Mouse (Mus musculus) mature B cell (primary cell): ENCODE measurements around the gene Adam33.
"Not testable (repeated sequence)": the region's sequence is repeated elsewhere in the genome, so short reads cannot be mapped to it uniquely, and the experiment has no call there.

Experiments
- in situ Hi-C: fragments of 300-500 bp; cut with MboI; formaldehyde crosslinking; loops from 2 replicates; pipeline ENCODE4 v1.14.3; 2019

Gene Adam33

DNA sequence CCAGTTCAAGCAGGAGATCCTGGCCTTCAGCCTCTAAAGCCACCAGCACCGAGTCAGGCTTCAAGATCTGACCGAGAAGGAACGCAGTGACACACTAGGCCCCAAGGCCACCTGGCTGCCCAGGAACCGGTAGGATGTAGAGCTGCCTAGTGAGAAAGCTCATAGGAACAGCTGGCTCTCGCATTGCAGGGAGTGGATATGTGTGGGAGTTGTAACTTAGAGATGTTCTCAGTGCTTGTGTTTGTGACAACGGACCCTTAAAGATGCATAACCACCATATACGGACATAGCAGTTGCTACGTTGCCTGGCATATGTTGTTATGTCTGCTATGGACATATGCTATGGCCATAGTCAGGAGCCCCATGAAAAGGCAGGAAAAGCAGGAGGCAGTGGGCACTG, 4.9 kb downstream of the Adam33 start:
- in situ Hi-C loops = no loop called here

DNA sequence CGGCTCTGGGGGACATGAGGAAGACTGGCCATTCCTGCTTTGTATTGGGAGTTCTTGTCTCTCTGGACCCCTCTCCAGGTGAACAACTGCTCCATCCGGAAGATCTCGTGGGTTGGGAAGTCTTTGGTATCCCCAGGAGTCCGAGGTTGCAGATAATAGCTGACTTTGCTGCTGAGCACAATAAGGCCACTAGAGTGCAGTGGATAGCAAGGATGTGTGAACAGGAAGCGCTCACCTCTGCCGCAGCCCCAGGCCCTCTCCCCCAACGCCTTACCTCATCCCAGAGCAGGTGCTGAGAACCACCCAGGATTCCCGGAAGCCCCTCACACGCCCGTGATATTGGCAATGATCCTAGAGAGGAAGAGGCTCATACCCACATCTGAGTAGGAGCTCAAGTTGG, 7.4 kb downstream of the Adam33 start:
- in situ Hi-C loops = no loop called here

DNA sequence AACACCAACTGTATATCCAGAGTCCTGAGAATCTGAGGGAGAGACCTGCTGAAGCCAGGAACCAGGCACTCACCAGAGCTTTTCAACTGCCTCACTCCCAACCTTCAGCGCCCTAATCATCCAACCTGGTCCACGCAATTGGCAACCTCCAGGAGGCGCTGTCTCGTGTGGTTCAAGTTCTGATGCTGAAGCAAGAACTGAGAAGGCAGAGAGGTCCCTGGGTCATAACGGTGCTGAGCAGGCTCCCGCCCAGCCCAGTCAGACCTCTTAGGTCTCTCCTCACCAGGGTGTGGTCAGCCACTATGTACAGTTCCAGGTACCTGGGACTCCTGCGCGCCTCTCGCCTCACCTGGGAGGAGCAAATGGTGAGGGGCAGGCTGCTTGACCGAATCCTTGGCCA, 8.0 kb downstream of the Adam33 start:
- in situ Hi-C loops = no loop called here

DNA sequence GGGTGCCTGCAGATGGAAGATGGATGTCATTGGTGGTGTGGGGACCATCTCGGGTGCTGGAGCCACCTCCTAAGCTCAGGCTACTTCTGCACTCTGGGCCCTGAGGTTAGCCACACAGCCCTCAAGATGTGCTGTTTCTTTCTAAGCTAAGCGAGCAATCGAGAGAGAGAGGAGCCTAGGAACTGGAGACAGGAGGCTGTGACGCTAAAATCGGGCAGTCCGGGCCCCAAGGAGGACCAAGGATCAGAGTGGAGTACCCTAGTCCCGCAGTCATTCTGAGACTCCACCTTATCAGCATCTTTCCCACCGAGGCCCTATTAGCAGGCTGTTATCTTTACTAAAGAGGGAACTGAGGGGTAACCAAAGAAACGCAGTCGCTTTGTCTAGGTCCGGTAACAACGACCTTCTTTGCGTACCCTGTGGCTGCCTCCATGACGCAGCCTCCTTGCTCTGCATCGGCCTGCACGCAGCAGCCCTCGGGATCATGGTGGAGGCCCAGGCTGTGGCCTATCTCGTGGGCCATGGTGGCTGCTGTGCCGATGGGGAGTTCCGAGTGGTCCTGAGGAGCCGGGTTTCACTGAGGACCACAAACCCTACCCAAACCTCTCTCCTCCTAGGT, 8.9 kb downstream of the Adam33 start:
- in situ Hi-C loops = no loop called here

DNA sequence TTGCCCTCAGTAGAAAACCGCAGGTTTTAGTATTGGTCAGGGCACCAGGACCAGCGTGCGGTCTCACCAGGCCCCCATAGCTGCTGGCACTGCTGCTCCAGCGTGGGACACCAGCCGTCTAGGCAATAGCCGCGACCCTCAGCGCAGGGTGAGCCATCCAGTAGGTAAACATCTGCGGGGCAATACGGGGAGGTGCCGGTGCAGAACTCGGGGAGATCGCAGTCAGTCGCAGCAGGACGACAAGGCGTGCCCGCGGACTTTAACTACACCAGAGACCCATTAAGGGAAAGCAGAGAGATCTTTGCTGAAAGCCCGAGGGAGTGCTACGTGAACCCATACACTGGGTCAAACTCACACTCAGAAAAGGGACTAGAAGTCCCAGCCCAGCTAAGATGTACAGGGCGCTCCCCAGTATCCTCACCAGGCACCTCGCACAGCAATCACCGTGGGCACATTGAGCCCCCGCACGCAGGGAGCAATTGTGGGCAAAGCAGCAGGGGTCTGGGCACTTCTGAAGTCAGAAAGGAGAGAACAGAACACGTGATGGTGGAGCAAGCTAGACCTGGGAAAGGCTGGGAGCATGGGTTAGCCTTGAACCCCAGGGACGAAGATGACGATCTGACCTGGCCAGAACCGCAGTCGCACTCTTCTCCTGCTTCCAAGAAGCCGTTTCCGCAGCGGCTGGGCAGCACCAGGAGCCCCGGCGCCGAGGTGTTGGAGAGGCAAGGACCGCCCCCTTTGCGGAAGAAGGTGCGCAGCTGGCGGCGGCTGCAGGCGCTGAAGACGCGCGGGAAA, 9.6 kb downstream of the Adam33 start:
- in situ Hi-C loops = no loop called here

DNA sequence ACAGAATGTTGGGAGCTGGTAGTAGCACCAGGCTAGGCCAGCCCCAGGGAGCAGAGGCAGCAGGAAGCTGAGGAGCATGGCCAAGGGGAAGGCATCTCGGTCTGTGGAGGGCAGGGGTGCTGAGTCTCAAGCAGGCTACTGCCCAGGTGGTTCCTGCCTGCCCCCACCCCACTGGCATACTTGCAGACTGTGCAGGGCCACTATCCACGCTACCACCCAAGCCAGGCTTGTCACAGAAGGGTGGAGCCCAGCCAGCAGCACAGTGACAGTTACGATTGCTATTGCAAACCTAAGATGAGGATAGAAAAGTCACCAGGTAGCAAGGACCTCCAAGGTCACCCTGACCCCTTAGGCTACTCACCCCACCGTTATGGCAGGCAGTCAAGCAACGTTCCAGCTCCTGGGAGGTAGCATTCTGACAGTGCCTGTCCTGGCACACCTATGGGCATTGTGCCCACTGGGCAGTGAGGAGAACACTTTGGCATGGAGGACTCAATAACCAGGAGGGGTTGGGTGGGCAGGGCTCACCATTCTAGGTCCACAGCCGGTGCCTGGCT, 10.7 kb downstream of the Adam33 start:
- in situ Hi-C loops = no loop called here

DNA sequence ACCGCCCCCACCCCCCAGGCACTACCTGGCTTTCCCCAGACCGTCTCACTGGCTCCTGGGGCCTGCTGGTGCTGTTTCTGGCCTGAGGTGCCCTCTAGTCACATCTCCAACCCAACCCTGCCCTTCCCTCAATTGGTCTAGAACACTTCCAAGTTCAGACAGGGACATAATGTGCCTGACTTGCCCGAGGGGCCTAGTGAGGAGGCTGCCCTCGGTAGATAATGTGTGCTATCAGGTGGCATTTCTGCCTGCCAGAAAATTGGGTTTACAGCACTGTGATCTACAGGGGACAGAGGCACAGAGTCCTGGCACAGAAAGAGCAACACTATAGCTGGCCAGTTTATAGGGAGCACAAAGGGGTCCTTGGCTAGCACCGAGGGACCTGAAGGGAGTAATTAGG, 11.6 kb downstream of the Adam33 start:
- in situ Hi-C loops = no loop called here

DNA sequence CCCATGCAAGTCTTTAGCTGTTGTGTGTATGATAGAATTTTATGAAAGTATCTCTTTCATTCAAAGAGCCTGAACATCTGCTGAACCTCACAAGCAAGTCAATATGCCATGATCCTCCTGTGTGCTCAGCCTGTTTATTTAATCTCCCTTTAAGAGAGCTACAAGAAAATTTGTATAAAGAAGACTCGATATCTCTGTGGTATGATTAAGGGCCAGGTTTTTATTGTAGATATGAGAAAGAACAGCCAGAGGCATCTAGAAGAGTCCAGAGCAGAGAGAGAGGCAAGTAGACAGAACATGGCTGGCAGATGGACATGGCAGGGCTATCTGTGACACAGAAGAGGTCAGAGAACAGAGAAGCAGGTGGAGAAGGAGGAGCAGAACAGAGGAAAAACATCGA, 17.6 kb downstream of the Adam33 start:
- in situ Hi-C loops = no loop called here

DNA sequence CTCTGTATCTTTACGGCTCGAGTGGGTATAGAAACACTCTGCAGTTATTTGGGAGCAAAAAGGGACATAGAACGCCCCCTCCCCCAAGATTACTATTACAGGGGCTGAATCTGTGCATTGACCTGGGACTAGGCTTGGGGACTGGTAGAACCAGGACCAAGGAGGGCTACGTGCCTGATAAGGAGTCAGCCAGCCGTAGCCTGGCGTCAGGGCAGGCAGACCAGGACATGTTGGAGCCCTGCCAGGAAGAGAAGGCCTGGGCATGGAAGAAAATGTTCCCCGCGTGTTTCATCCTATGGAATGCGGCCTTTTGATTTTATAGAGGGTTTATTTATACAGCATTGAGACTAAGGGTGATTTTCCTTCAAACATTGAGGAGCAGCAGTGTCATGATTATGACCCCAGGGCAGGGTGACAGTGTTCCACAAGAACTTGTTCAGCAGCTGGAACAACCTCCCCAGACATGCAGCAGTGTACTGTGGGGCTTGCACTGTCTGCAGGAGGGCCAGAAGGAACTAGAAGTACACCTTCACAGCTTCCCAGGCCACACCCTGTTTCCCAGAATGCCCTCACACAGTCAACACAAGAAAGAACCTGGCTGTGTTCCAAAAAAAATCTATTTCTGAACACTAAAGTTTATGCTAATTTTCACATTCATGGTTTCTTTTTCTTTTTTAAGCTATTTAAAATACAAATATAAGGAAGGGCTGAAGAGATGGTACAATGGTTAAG, 18.5 kb downstream of the Adam33 start:
- in situ Hi-C loops = no loop called here

DNA sequence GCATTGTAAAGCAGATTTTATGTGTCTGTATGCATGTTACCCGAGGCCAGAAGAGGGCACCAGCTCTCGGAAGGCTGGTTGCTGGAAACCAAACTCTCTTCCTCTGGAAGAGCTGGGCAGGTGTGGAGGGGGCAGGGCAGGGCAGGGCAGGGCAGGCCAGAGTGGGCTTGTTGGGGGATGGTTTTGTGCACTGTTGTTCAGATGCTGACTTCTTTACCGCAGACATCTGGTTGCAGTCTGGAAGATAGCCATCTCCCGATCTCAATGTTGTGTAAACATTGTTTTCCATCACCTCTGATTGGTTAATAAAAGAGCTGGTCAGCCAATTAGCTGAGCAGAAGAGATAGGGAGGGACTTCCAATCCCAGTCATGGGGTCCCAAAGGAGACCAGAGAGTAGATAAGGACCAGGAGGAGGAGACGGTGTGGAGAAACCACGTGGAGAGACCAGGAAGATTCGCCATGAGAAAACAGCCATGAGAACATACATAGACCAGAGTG, 19.2 kb downstream of the Adam33 start:
- in situ Hi-C loops = no loop called here

DNA sequence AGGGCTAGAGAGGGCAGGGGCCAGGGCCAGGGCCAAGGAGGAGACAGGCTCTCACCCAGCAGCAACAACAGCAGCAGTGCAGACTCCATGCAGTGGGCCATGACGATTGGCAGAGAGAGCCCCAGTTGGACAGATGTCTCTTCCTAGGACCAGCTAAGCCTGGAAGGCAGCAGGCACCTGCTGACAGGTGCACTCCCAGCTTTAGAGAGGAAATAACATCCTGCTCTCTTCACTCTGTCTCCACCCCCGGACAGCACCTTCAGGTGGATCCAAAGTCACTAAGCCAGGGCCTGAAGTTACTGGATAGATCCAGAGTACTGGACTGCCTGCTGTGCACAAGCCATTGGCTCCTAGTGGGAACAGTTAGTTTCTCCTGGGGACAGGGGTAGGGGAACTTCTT, 20.6 kb downstream of the Adam33 start, which contains the start of gene Gfra4:
TSS of gene Gfra4 (minus strand) at position 101 of the 400 bp plus-strand sequence.
- in situ Hi-C loops = no loop called here

DNA sequence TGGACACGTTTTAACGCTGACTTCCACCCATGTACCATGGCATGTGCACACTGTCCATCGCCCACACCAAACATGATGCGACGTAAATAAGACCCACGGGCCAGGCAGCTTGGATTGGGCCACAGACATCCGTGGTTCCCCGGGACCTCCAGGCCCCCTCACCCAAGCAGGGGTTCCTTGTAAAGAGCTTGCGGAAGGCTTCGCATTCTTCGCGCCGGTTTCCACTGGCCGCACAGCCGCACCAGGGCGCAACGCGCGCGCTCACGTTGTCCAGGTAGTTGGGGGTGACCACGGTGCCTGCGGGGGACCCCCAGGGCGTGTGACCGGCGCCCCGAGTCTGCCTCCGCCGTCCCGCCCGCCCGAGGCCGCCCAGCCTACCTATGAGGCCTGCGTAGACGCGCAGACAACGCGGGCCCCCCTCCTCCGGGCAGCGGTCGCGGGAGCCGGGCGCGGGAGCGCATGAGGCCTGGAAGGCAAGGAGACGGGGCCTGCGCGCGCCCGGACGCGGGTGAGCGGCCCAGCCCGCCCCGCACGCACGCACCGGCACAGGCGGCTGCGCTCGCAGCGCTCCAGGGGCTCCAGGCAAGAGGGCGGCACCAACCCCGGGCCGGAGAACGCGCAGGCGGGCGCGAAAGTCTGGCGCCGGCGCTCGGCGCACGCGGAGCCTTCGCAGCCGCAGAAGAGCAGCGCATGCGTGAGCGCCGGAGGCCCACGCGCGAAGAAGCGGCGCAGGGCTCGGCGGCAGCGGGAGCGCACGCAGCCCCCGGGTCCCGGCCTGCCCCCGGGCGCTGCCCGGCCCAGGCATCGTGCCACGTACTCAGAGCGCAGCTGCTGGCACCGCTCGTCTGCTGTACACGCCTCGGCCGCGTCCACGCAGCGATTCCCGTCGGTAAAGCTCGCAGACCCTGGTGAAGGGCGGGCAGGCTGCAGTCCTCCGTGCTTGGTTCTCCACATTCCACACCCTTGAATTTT, 22.5 kb downstream of the Adam33 start:
- in situ Hi-C loops = no loop called here

DNA sequence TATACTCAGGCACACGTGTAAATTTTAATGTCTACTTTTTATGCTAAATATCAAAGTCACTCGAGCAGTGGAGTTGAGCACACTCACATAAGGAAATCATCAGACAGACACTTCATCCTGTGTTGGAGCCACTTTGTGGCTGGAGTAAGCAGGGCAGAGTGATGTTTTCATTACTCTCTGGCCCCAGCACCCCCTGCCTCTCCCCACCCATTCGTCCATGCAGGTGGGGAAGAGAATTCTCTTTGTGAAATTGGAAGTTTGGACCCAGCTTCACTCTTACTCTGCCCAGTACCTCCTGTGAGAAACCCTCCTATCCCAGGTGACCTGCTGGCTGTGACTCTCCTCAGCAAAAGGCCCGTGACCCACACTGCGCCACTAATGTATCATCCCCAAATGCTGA, 24.9 kb downstream of the Adam33 start:
- in situ Hi-C loops = no loop called here

DNA sequence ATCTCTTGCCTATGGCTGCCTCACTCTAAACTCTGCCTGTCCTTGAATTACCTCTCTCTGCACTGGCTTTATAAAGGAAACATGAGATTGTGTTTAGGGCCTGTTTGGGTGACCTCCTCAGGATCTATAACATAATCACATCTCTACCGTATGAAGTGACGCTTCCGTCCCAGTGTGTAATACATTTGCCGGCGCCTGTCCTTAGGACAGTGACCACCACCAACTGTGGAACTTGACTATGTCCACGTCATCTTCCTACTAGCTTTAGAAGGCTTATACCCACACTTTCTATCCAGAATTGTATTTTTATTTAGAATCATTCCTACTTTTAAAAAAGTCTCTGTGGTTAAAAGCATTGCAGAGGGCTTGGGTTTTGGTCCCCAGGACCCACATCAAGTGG, 25.4 kb downstream of the Adam33 start:
- in situ Hi-C loops = no loop called here

DNA sequence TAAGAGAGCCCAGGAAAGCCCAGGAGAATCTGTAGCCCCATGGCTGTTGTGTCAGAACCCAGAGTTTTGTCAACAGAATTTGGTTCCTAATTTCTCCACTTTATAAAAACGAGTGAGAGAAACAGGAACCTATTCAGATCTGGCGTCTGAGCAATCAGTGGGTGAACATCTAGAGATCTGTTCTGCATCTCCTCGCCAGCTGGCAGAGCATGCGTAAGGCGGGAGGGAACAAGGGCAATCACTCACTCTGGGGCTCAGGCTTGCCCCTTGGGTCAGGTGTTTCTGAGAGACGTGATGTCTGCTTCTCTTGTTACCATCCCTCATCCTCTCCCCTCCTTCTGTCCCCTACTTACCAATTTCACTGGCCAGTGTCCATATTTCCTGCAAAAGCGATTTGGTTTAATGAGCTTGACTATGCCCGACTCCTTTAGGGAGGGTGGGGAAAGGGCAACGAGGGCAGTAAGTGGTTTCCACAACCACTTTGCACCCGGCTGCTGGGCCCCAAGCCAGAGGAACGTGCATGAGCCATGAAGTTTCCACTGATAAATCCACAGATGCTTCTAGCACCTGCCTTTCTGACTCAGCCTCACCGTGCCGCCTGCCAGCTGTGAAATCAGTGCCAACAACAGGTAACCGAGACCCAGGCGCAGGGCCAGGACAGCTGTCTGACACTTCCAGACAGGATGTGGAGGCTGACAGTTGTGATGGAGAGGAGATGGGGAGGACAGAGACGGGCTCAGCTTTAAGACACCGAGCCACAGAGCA, 26.2 kb downstream of the Adam33 start:
- in situ Hi-C loops = no loop called here

DNA sequence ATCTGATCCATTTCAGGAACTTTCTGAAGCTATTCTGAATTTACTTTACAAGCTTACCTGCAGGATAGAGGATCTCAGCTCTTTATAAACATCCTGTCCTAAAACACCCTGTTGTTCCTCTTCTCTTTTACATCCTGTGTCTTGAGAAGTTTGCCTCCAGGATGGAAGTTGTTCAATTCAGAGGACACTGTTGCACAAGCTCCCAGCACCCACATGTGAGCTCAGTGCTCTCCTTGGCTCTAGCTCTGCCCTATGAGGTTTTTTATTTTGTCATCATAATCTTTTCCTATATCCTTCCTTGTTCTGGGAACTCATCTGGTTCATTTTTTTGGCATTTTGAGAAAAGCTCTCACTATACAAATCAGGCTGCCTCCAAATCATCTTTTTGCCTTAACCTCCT, 26.9 kb downstream of the Adam33 start:
- in situ Hi-C loops = no loop called here

DNA sequence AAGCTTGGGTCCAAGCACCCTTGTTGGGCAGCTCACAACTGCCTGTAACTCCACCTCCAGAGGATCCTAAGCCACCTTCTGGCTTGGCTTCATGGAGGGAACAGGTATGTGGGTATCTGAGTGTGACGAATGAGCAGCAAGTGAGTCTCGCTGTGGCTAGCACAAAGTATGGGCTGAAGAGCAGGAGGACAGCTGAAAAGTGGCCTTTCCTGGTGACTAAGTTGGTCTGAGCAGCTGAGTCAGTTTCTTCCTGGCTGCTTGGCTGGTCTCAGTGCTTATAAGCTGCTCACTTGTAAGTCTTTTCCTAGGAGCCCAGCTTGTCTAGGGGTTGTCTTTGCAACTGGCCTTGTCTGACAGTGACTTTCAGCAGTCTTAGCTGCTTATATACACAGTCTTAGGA, 27.3 kb downstream of the Adam33 start:
- in situ Hi-C loops = no loop called here

DNA sequence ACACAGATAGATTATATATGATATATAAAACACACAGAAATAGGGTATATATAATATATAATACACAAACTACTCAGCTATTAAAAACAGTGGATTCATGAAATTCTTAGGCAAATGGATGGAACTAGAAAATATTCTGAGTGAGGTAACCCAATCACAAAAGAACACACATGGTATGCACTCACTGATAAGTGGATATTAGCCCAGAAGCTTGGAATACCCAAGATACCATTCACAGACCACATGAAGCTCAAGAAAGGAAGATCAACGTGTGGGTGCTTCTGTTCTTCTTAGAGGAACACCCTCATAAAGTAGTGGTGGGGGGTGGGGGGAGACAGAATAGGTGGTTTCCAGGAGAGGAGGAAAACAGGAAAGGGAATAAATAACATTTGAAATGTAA, 32.2 kb downstream of the Adam33 start:
- in situ Hi-C loops = not testable (repeated sequence)

DNA sequence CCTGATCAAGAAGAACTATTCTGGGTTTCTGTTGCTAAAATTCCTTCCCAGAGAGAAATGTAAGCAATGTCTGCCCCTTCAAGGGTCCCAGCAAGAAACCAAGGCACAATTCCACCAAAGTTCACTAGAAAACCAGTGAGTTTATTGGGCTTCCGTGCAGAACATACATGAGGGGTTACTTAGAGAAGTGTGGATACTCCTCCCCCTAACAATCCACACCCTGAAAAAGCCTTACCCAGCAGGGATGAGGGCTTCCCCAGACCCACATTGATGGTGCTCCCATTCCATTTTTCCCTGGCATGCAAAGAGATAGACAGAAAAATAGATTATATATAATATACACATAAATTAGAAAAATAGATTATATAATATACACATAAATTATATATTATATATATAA, 32.6 kb downstream of the Adam33 start:
- in situ Hi-C loops = no loop called here

DNA sequence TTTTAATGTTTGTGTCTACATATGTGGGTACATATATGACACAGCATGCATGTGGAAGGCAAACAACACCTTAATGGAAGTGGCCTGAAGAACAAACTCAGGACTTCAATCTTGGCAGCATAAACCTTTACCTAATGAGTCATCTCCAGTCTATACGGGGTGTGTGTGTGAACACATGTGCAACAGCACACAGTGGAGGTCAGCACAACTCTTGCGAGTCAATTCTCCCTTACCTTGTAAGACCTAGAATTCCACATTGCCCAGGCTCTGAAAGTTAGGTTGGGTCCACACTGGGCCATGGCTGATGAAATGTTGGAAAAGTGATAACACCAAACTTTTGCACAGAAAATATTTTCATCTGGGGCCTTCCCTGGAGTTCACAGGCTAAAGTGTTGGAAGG, 33.1 kb downstream of the Adam33 start:
- in situ Hi-C loops = no loop called here
